Mouse (Mus musculus): ENCODE results near the gene Tdgf1. TPM values are rescaled to one million over a fixed set of nuclear protein-coding genes. Genes with fewer than 3 reads are reported as not detected.

Gene Tdgf1
- total and polyA plus RNA-seq, 3 experiments: not detected

- H3K4me1 ChIP-seq (ENCODE audit: control insufficient read depth in 1 of 2, insufficient read depth in 2 of 2, low read length in 2 of 2): no peaks in the 10 kb centered on the region
- H3K79me2 ChIP-seq (ENCODE audit: control insufficient read depth, insufficient read depth, low read length, poor library complexity): no peaks in the 10 kb centered on the region
- no peak for TF ChIP-seq ETS1 (IDR thresholded peaks at IDR 0.05; ENCODE audit: low read depth, low read length)
- no peak for TF ChIP-seq ZC3H11A (IDR thresholded peaks at IDR 0.05; ENCODE audit: low read depth, low read length)
- no peak for TF ChIP-seq MYC (IDR thresholded peaks at IDR 0.05; ENCODE audit: low read depth, low read length)
- no peak for TF ChIP-seq NRF1 (IDR thresholded peaks at IDR 0.05; ENCODE audit: insufficient read depth, low read depth, low read length, poor library complexity, severe bottlenecking)
- no peak for TF ChIP-seq JUND (IDR thresholded peaks at IDR 0.05; ENCODE audit: low read depth, low read length)
- no peak for TF ChIP-seq MYB (IDR thresholded peaks at IDR 0.05; ENCODE audit: low read depth, low read length)
- TF ChIP-seq SIN3A (IDR thresholded peaks at IDR 0.05; ENCODE audit: low read length): no peak
- TF ChIP-seq RCOR1 (IDR thresholded peaks at IDR 0.05; ENCODE audit: low read depth, low read length): no peak
- TF ChIP-seq RAD21 (IDR thresholded peaks at IDR 0.05; ENCODE audit: low read depth, low read length): no peak
- TF ChIP-seq MXI1 (IDR thresholded peaks at IDR 0.05; ENCODE audit: low read depth, low read length): no peak
- TF ChIP-seq BHLHE40 (IDR thresholded peaks at IDR 0.05; ENCODE audit: borderline replicate concordance, low read depth, low read length): no peak
- TF ChIP-seq MAZ (IDR thresholded peaks at IDR 0.05; ENCODE audit: low read depth, low read length): no peak
- no peak for TF ChIP-seq MAX (IDR thresholded peaks at IDR 0.05; ENCODE audit: low read length)
- no peak for TF ChIP-seq USF2 (IDR thresholded peaks at IDR 0.05; ENCODE audit: borderline replicate concordance in 1 of 2, insufficient read depth in 1 of 2, low read depth in 1 of 2, low read length in 2 of 2)
- no peak for TF ChIP-seq EP300 (IDR thresholded peaks at IDR 0.05; ENCODE audit: low read depth in 1 of 2, low read length in 2 of 2)
- TF ChIP-seq SMC3 (IDR thresholded peaks at IDR 0.05; ENCODE audit: low read depth, low read length): no peak
- no peak for TF ChIP-seq UBTF (IDR thresholded peaks at IDR 0.05; ENCODE audit: borderline replicate concordance, insufficient read depth, low read depth, low read length)
- no peak for TF ChIP-seq ZMIZ1 (IDR thresholded peaks at IDR 0.05; ENCODE audit: low read depth, low read length)
Observed at GRCm38 (mm10) chr9:110984096-110984495, 38.1 kb upstream of the Tdgf1 start.

GRCm38 (mm10) chr9:110982351-110982750, 36.4 kb upstream of the Tdgf1 start:
- no peaks in the 10 kb centered on the region for H3K79me2 ChIP-seq (ENCODE audit: control insufficient read depth, insufficient read depth, low read length, poor library complexity)
- no peaks in the 10 kb centered on the region for H3K9me3 ChIP-seq (replicated peaks; ENCODE audit: insufficient read depth, low read length)
- H3K4me3 ChIP-seq (ENCODE audit: control insufficient read depth in 1 of 2, insufficient read depth in 1 of 2, low read depth in 2 of 2, low read length in 2 of 2): no peak overlapping the region
- no peak overlapping the region for H3K9ac ChIP-seq (ENCODE audit: control insufficient read depth, low read depth, low read length, poor library complexity, severe bottlenecking)
- no peak for DNase-seq (ENCODE audit: low read depth, low spot score)
- no peak overlapping the region for H3K27ac ChIP-seq (ENCODE audit: control insufficient read depth, low read depth, low read length)
- no peaks in the 10 kb centered on the region for H3K27me3 ChIP-seq (ENCODE audit: control insufficient read depth in 1 of 2, insufficient read depth in 2 of 2, low read length in 2 of 2)
- no peak for TF ChIP-seq RCOR1 (IDR thresholded peaks at IDR 0.05; ENCODE audit: low read depth, low read length)
- no peak for TF ChIP-seq ZNF384 (IDR thresholded peaks at IDR 0.05; ENCODE audit: low read depth, low read length)
- TF ChIP-seq POLR2A (IDR thresholded peaks at IDR 0.05; ENCODE audit: control insufficient read depth in 1 of 2, insufficient read depth in 1 of 2, low read depth in 1 of 2, low read length in 2 of 2, poor library complexity in 1 of 2): no peak
- no peak for TF ChIP-seq CHD1 (IDR thresholded peaks at IDR 0.05; ENCODE audit: low read depth, low read length)
- no peak for TF ChIP-seq MEF2A (IDR thresholded peaks at IDR 0.05; ENCODE audit: extremely low read depth, insufficient replicate concordance, low read depth, low read length, poor library complexity, severe bottlenecking)
- TF ChIP-seq ZC3H11A (IDR thresholded peaks at IDR 0.05; ENCODE audit: low read depth, low read length): no peak
- TF ChIP-seq MAX (IDR thresholded peaks at IDR 0.05; ENCODE audit: low read length): no peak
- TF ChIP-seq MXI1 (IDR thresholded peaks at IDR 0.05; ENCODE audit: low read depth, low read length): no peak
- TF ChIP-seq TBP (IDR thresholded peaks at IDR 0.05; ENCODE audit: low read depth, low read length): no peak
- no peaks in the 10 kb centered on the region for H3K36me3 ChIP-seq (ENCODE audit: control insufficient read depth in 1 of 2, insufficient read depth in 2 of 2, low read length in 2 of 2)
- H3K4me1 ChIP-seq (ENCODE audit: control insufficient read depth in 1 of 2, insufficient read depth in 2 of 2, low read length in 2 of 2): no peaks in the 10 kb centered on the region

More at GRCm38 (mm10) chr9:110984096-110984495, 38.1 kb upstream of the Tdgf1 start:
- no peak for DNase-seq (ENCODE audit: low read depth, low spot score)
- Histone ChIP-seq H3K4me3 (ENCODE audit: control insufficient read depth in 1 of 2, insufficient read depth in 1 of 2, low read depth in 2 of 2, low read length in 2 of 2) (no peak overlapping the region), H3K36me3 (ENCODE audit: control insufficient read depth in 1 of 2, insufficient read depth in 2 of 2, low read length in 2 of 2) (no peaks in the 10 kb centered on the region), H3K9me3 (replicated peaks; ENCODE audit: insufficient read depth, low read length) (no peaks in the 10 kb centered on the region), H3K27me3 (ENCODE audit: control insufficient read depth in 1 of 2, insufficient read depth in 2 of 2, low read length in 2 of 2) (no peaks in the 10 kb centered on the region), H3K9ac (ENCODE audit: control insufficient read depth, low read depth, low read length, poor library complexity, severe bottlenecking) (no peak overlapping the region), H3K27ac (ENCODE audit: control insufficient read depth, low read depth, low read length) (no peak overlapping the region)

All from MEL (cell line).